Mouse (Mus musculus) gonadal fat pad, adult 2 months (tissue): ENCODE results near the gene Lamc1. TPM values are rescaled to one million over a fixed set of nuclear protein-coding genes. Genes with fewer than 3 reads are reported as not detected.
A peak's percentile ranks its signal among the peaks of the same experiment; 100 is the strongest.

Experiments
- DNase-seq: peaks from one replicate; pipeline ENCODE4 v3.0.0-alpha.2; 2012; ENCODE audit warnings: low read depth
- polyA plus RNA-seq: library from polyadenylated mRNA; depleted of rRNA; stranded (reverse); fragments of >200 nt; gene quantifications from 2 replicates; pipeline ENCODE4 v1.2.3, GENCODE M21; 2012

Gene Lamc1
- polyA plus RNA-seq, 1 experiment: 122 TPM

DNA sequence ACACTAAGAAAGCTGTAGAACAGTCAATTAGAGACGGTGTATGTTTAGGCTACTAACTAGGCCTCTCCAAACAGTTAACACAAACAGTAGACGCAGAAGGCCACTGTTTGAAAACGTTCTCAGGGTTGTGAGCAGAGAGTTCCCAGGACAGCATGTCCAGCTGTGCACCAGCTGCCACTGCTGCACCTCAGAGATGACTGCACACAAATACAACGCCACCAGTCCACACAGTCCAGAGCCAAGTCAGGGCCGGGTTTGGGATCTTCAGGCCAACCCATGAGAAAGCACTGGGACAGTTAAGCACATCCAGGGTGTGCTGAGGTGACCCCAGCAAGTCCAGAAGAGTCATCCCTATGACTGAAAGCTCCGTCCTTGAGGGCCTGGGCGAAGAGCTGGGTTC is 67.0 kb downstream of the Lamc1 start:
- no peak for DNase-seq

DNA sequence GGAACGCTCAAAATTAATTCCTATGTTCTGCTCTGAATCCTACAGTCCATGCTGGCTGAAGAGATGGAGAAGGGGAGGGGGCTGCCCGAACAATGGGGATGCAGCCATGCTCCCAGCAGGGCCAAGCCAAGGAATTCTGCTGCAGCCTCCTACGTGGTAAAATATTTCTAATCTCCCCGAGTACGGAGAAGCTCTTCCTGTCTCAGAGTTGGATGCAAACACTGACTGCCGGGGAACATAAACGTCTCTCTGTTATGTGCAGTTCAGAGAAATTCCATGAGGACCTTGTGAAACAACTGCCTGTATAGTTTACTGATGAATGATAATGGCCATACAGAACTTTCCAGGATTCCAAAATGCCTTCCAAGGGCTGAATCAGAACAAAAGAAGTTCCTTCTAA is 67.5 kb downstream of the Lamc1 start:
- DNase-seq: no peak

DNA sequence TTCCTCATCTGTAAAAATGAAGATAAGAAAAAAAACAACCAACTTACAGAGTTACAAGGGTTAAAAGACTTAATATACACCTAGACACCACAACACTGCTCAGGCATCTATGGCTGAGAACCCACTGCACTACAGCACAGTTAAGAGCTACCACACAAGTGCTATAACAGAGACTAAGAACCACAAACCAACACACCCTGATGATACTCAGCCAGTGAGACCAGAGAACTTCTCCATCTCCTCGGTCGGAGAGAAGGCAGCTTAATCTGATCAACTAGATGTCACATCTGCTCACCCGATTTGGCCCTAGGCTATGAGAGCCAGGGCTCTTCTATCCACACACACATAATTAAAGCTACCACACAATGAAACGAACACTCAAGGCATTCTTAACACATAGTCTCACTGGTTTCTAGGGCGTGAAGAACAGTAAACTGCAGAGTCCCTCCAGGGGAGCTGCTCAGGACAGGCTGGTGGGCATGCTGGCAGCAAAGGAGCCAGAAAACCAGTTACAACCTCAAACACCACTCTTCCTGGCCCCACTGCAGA is 72.8 kb downstream of the Lamc1 start:
- DNase-seq: no peak

DNA sequence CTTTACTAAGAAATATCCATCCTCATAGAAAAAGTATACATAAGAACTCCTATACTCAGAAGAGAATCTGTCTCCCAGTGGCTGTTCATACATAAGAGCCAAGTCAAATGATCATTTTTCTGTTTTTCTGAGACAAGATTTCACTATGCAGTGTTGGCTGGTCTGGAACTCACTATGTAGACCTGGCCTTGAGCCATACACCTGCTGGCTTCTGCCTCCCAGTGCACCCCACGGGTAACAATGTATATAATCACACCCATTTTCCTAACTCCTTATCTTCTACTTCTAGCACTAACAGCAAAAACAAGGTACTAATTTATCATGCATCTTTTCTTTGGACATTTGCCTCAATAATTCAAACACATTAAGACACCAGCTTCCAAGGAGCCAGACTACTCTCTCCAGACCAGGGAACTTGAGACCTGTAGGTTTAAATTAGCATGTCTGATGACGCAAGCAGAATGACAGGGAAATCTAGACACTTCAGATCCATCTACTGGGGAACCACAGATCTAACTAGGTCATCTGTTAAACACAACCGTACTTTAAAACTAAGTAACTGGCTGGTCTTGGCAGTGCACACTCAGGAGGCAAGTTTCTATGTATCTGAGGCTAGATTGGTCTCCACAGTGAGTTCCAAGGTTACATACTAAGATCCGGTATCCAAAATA is 79.9 kb downstream of the Lamc1 start:
- DNase-seq: no peak

DNA sequence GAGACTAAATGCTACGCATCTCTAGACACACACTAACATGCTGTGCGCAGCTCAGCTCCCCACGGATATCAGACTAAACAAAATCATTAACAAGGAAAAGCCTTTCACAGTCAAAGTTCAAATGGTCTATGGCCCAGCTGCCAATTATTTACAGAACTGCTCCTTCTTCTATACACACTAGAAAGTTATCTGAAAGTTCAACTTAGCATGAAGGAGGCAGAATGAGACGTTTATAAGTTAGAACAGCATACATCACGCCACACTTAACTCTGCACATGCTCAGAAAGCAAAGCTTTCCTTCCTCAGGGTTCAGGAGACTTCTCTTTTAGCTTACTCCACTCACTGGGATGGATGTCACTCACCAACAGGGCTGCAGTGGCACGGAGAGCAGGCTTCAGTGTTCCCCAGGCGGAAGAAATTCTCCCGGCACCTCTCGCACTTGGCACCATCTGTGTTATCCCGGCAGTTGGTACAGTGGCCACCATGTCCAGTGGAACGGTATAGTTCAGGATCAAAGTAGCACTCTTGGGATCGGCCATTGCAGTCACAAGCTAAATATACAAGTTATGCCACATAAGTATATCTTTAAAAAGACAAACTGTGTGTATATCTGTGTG is 80.9 kb downstream of the Lamc1 start:
- DNase-seq: no peak

DNA sequence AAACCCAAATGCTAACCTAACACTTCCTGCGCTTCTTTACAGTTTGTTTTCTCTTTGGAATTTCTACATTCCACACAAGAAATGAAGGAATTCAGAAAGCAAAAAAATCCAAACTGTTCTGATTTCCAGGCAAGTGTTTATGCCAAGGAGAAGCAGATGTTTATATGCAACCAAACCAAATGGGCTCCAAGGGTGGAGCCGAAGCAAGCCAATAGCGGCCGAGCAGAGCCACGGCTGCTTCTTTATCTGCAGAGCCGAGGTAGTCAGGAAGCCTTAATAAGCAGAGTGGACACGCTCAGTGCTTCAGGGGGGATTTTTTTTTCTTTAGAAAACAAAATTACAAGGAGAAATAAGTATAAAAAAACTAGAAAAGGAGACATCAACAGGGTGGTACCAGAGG is 91.2 kb downstream of the Lamc1 start:
- DNase-seq: no peak

DNA sequence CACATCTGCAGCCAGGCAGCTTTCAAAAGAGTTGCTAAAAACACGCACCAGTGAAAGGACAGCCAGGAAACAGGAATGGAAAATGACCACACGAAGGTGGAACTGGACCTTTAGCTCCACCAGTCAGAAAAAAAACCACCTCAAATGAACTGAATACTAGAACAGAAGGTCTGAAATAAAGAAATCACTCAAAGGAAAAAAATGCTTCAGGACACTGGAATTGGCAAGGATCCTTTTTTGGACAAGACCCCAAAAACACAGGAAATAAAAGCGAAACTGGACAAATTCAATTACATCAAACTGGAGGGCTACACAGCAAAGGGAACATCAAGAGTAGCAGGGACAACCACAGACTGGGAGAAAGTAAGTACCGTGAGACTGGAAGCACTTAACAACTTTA is 97.0 kb downstream of the Lamc1 start:
- DNase-seq: no peak

DNA sequence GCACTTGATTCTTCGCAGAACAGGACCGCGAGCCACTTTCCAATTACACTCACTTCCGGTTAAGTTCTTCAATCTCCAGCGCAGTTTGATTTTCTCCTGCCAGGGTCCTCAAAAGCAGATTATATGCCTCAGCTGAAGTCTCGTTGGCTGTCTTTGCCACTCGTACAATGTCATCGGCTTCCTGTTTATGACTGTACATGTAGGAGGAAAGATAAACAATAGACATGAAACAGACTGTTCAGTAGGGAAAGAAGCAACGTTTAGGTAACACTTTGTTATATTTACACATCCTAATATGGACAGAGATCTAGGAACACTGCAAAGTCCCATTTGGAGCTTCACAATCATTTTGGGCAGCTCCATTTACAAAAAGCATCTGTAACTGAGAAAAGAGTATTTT is 100.9 kb downstream of the Lamc1 start:
- no peak for DNase-seq

DNA sequence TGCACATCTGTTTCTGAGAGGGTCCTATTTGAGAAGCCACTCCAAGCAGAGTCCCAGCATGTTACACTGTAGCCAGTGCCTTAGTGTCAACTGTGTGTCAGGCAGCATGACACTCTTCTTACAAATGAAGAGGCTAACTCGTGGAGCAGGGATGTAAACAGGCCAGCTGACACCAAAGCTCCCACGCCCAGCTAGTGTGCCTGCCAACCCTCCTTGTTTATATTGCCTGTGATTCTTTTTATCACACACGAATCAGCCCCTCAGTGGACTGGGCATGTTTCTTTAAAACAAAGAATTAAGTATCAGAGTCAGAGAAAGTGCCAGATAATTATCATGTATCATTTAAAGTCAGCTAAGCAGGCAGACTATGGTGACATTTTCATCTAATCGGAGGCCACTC is 104.7 kb downstream of the Lamc1 start:
- no peak for DNase-seq

DNA sequence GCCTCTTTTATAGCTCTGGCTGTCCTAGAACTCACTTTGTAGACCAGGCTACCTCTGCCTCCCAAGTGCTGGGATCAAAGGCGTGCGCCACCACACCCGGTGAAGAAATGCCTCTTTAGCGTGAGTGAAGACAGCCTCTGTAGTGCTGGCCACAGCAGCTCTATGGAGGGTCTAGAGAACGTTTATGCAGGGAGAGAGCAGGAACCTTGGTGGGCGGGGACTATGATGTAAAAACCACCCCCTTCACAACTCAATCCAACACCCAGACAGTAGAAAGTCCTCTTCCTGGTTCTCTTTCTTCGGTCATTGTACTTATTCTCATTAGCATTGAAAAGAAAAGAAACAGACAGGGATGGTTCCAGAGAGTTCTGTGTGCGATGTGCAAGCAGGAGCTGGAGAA is 105.5 kb downstream of the Lamc1 start:
- no peak for DNase-seq

DNA sequence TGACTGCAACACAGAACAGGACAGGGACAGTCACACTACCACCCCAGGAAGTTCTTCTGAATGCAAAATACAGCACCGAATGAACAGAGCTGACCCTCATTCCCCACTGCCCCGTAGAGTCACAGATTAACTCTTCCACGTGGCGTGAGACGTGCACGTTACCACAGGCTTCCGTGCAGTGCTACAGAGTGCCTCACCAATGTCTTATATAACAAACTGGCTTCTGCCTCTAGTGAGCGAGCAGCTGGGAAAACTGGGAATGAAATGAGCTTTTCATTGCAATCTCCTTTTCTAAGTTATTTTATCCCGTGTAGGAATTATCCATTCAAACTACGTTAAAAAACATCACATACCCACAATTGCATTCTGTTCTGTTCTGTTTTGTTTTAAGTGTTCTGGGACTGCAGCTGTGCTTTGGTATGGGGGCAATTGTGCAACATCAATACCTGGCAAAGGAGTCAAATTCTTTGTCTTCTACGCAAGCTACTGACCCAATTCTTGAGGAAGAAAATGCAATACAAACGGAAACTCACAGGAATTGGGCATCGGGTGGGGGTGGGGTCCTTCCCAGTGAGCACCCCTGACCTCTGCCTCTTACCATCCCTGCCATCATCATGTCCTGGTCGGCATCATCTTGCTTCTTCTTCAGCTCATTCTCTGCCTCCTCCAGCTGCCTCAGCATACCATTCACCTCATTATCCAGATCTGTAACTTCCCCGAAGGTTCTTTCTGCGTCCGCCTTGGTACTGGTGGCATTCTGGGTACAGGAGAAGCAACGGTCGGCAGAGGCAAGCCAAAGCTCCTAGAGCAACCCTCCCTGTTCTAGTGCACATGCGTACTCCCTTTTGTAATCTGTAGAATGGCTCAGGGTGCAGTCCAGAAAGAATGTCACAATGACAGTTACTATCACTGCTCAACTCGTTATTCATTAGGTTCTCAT is 106.5 kb downstream of the Lamc1 start:
- DNase-seq: no peak

DNA sequence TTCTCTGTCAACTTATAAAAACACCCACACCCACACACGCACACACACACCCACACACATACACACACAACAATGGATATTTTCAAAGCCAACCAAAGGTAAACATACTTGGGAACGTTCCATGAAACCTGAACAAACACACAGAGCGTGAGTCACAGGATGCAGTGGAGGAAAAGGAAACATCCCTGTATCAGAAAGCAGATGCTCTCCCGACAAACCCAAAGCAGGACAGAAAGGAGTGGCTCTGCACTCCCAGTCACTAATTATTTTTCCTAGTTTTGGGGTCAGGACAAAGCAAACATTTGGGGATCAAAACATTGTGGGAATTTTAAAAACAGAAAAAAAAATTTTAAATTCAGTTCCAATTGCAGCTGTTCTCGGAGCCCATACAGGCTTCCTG is 108.3 kb downstream of the Lamc1 start:
- no peak for DNase-seq

DNA sequence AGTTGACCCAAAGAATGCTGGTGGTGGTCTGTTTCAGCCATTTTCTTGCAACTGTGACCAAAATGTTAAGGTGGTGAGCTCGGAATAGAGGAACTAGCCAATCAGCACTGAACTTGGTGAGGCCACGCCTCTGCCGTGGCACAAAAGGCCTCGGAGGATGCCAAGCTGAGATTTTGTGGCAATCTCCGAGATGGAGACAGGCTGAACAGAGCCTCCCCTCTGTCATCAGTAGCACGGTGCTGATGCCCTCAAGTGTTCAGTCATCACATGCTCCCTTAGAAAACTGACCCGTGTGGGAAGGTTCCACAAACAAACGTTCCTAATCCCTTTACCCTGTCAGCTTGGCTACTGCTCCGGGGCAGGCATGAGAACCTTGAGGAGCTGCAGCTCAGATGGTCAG is 113.2 kb downstream of the Lamc1 start:
- no peak for DNase-seq

DNA sequence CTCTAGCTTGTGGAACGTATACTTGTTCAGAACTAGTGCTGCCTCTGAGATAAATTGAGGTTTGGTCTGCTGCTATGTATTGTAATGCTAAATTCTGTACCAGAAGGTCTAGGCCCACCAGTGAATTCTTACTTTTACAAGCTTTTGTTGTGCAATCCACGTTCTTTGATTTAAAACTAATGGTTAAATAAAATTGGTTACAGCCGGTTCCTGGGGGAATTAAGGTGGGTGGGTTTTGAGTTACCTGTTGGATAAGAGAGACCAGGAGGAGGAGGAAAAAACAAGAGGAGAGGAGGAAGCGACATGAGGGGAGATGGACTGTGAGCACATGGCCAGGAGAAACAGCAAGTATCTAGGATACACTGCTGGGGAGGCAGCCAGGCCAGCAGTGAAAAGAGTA is 116.1 kb downstream of the Lamc1 start:
- no peak for DNase-seq

DNA sequence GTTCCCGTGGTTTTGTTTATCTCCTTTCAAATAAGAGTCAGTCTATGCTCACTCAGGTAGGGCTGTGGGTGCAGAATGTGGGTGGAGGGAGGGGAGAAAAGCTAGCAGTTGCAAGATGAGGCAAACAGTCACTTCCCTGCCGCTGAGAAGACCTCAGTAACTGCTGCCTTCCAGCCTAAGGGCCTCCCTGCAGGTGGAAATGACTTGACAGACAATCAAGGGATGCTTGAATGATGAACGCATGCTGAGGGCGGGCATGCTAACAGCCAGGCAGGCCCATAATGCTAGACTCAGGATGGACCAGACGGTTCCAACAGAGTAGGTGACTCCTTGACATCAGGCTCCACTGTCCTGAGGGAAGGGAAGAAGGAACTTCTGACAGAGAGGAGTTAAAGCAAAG is 116.9 kb downstream of the Lamc1 start:
- no peak for DNase-seq

DNA sequence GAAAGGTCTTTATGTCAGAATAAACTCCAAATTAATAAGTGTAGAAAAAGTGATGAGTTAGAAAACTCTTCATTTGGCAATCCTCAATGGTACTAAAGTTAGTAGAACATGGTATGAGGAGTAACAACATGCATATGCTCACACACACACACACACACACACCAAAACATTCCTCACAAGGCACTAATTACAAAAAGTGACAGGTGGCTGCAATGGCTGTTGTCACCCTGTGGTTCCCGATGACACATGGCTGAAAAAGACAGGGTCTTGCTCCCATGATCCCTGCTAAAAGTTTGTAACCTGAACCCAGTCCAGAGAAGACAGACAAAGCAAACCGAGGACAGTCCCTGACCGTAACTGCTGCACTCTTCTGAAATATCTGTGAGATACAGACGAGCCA is 121.6 kb downstream of the Lamc1 start:
- no peak for DNase-seq

DNA sequence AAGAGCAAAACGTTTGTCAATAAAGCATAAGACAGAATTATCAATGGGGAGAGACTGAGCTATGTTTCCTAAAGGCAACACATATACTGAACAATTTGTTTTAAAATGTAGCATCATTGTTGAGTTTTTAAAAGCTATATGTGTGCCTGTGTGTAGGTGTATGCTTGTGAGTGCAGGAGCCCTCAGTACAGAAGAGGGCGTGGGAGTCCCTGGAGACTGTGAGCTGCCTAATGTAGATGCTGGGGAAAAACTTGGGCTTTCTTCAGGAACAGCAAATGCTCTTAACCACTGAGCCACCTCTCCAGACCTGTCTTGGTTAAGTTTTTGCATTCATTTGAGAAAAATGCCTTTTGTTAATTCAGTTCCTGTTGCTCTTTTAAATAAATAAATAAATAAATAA is 122.4 kb downstream of the Lamc1 start:
- DNase-seq: no peak

DNA sequence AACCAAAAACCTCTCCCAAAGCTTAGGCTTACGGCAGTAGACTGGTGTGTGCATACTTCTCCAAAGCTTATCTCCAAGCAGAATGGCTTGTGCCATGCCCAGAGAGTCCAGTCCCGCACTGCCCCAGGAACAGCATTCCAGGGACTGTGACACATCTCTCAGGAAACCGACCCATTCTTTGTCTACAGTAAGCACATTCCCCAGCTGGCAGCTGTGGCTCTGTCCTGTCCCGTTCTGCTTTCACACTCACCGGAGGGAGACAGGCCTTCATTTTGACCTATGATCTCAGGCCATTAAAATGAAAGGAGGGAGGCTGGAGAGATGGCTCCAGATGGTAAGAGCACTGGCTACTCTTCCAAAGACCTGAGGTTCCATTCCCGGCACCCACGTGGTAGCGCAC is 130.4 kb downstream of the Lamc1 start:
- DNase-seq: no peak

DNA sequence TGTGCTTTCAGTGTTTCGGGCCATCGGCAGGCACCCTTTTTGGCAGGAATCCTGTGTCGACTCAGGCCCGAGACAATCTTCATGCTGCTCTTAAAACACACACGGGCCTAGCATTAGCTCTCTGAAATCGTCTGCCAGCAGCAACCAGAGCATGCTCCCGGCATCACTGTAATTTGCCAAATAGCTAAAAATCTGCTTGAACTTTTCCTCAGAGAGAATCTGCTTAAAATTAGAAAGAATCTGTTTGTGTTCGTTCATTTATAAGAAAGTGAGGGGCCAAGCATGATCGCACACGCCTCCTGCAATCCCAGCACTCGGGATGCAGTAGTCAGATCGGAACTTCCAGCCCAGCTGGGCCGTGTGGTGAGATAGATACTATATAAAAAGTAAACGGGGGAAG is 131.1 kb downstream of the Lamc1 start:
- no peak for DNase-seq

DNA sequence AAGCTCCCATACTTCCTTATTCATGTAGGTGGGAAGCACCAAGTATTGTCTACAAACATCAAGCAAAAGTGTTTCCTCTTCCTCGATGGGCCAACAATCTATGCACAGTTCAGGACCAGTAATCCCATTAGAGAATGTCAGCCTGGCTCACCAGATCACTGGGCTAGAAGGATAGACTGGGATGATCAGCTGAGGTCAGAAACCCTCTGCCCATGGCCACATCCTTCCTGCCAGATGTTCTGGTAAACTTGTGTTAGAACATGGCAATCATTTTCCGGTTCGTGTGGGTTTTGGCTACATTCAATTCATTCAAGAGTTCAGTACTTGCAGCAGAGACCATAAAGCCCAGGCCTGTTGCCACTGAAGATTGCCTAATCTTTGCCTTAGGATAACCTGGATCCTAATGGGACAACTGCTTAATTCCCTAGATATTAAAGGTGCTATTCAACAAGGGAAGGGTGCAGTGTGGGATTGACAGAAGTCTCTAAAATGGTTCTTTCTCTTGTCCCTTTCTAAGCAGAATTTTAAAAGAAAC is 135.2 kb downstream of the Lamc1 start:
- peak; percentile 81 for DNase-seq

DNA sequence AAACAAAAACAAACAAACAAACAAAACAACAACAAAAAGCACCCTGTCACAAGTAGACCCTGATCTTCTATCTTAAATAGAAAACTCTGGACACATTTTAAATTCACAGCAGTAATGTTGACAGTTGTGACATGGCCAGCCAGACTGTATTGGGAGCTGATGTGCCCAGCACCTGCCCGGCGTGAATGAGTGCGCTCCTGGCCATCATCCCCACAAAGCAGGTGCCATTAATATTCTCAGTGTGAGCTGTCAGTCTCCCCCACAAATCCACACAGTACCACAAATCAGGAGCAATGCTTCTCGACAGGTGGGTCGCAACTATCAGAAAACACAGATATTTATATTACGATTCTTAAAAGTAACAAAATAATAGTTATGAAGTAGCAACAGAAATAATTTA is 139.6 kb downstream of the Lamc1 start:
- no peak for DNase-seq

DNA sequence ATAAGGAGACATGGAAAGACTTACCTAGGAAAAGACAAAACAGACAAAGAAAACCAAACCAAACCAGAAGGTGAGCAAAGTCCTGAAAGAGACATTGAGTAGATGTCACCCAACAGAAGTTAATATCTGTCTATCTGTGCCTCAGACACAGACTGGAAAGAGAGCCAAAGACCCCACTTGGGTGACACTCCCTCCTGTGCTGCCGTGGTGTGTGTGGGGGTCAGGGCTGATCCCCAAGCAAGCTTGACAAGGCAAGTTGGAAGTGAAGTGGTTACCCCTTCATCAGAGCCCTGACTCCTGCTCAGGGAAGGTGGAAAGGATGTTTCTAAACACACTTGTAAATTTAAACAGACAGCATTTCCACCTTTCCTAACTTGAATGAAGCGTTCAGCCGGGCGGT is 140.2 kb downstream of the Lamc1 start:
- DNase-seq: no peak
